Mouse (Mus musculus) midbrain, embryonic 14.5 days (tissue): Measurements from ENCODE around the gene Brsk1. TPM values are rescaled to one million over a fixed set of nuclear protein-coding genes. Genes with fewer than 3 reads are reported as not detected.
A peak's percentile ranks its signal among the peaks of the same experiment; 100 is the strongest.

ENCODE experiments used
- ATAC-seq: fragments of 200-750 bp; cut with Nextera tagmentation; 2 replicates; pipeline ENCODE4 v1.8.0; 2017; ENCODE audit warnings: moderate number of reproducible peaks, moderate library complexity; ENCODE audit not compliant: low FRiP score, low TSS enrichment
- DNase-seq: peaks from one replicate; pipeline ENCODE4 v3.0.0-alpha.2; 2015
- H3K27ac ChIP-seq: fragments of 300-500 bp; sonication (generic); replicated peaks from 2 replicates; pipeline ENCODE4 v1.5.1; 2014; ENCODE audit warnings: mild to moderate bottlenecking, low read depth, low read length, moderate library complexity
- H3K27me3 ChIP-seq: fragments of 300-500 bp; sonication (generic); 2 replicates; pipeline ENCODE4 v1.6.1; 2014; ENCODE audit warnings: low read length, control low read depth, mixed read lengths; ENCODE audit not compliant: control insufficient read depth, insufficient read depth
- H3K36me3 ChIP-seq: fragments of 300-500 bp; sonication (generic); 2 replicates; pipeline ENCODE4 v1.6.1; 2014; ENCODE audit warnings: low read length, control low read depth; ENCODE audit not compliant: control insufficient read depth, insufficient read depth
- H3K4me1 ChIP-seq: fragments of 300-500 bp; sonication (generic); 2 replicates; pipeline ENCODE4 v1.6.1; 2014; ENCODE audit warnings: mild to moderate bottlenecking, antibody characterized with exemption, low read length, control low read depth; ENCODE audit not compliant: control insufficient read depth, insufficient read depth
- H3K4me2 ChIP-seq: fragments of 300-500 bp; sonication (generic); 2 replicates; pipeline ENCODE4 v1.6.1; 2014; ENCODE audit warnings: mild to moderate bottlenecking, low read length, moderate library complexity
- H3K4me3 ChIP-seq: fragments of 300-500 bp; sonication (generic); replicated peaks from 2 replicates; pipeline ENCODE4 v1.5.1; 2014; ENCODE audit warnings: low read depth, low read length
- H3K9ac ChIP-seq: fragments of 300-500 bp; sonication (generic); replicated peaks from 2 replicates; pipeline ENCODE4 v1.6.1; 2014; ENCODE audit warnings: mild to moderate bottlenecking, low read length, moderate library complexity
- H3K9me3 ChIP-seq: fragments of 300-500 bp; sonication (generic); 2 replicates; pipeline ENCODE4 v1.6.1; 2016; ENCODE audit warnings: low read length, control low read depth, mixed read lengths; ENCODE audit not compliant: control insufficient read depth
- WGBS: fragments of 180-500 bp; shearing (Covaris S2); extraction: QIAGEN DNeasy Blood & Tissue Kit; methylation state at CpG from one replicate; pipeline ENCODE4 v1.1.7; 2014; 5-methylcytosine and 5-hydroxymethylcytosine counted together
- polyA plus RNA-seq: library from polyadenylated mRNA; unstranded; fragments of >200 nt; fragmentation: Nextera tagmentation; extraction: Ambion mirVana; gene quantifications from 2 replicates; pipeline ENCODE4 v1.2.1, GENCODE M21; 2014

Brsk1 gene
- polyA plus RNA-seq, 1 experiment from 2014 or later, result 10.0 TPM

- Histone ChIP-seq H3K9ac (no peak overlapping the region), H3K4me2 (no peak overlapping the region), H3K27ac (no peak overlapping the region), H3K4me3 (no peak overlapping the region), H3K36me3 (peaks cover 93% of the 10 kb centered on the region), H3K27me3 (no peaks in the 10 kb centered on the region), H3K4me1 (no peaks in the 10 kb centered on the region), H3K9me3 (no peaks in the 10 kb centered on the region)
- 95% methylated on average over 7 of the region's 7 CpGs for WGBS
- DNase-seq, result no peak
- ATAC-seq, result no peak
These were observed 12.8 kb downstream of the Brsk1 start for GRCm38 (mm10) chr7:4703195-4703594.

GRCm38 (mm10) chr7:4705098-4705497 lies 14.7 kb downstream of the Brsk1 start:
- Histone ChIP-seq H3K27me3 (no peaks in the 10 kb centered on the region), H3K4me1 (no peaks in the 10 kb centered on the region), H3K9ac (no peak overlapping the region), H3K9me3 (no peaks in the 10 kb centered on the region), H3K27ac (no peak overlapping the region), H3K36me3 (peaks cover 94% of the 10 kb centered on the region), H3K4me2 (no peak overlapping the region), H3K4me3 (no peak overlapping the region)
- no peak for ATAC-seq
- 28% methylated on average over 18 of the region's 18 CpGs for WGBS
- DNase-seq, result peak; percentile 66

- ATAC-seq (no peak), DNase-seq (no peak)
- Histone ChIP-seq H3K9me3 (no peaks in the 10 kb centered on the region), H3K9ac (no peak overlapping the region), H3K4me2 (no peak overlapping the region), H3K27me3 (no peaks in the 10 kb centered on the region), H3K27ac (no peak overlapping the region), H3K4me1 (no peaks in the 10 kb centered on the region), H3K4me3 (no peak overlapping the region), H3K36me3 (peaks cover 98% of the 10 kb centered on the region)
- 90% methylated on average over 3 of the region's 3 CpGs for WGBS
These were observed 22.2 kb downstream of the Brsk1 start for GRCm38 (mm10) chr7:4712594-4712993.

GRCm38 (mm10) chr7:4716955-4717354 lies 26.6 kb downstream of the Brsk1 start:
- Histone ChIP-seq H3K27me3 (no peaks in the 10 kb centered on the region), H3K27ac (no peak overlapping the region), H3K4me2 (no peak overlapping the region), H3K4me1 (no peaks in the 10 kb centered on the region), H3K36me3 (peaks cover 60% of the 10 kb centered on the region), H3K9me3 (no peaks in the 10 kb centered on the region), H3K9ac (no peak overlapping the region), H3K4me3 (no peak overlapping the region)
- DNase-seq (no peak), ATAC-seq (no peak)
- WGBS, result 77% methylated on average over 6 of the region's 6 CpGs

- Histone ChIP-seq H3K27ac (no peak overlapping the region), H3K4me3 (no peak overlapping the region), H3K4me2 (no peak overlapping the region), H3K9me3 (no peaks in the 10 kb centered on the region), H3K27me3 (no peaks in the 10 kb centered on the region), H3K4me1 (no peaks in the 10 kb centered on the region), H3K9ac (no peak overlapping the region), H3K36me3 (peaks cover 36% of the 10 kb centered on the region)
- WGBS, result 92% methylated on average over 3 of the region's 3 CpGs
- DNase-seq (no peak), ATAC-seq (no peak)
These were observed 28.9 kb downstream of the Brsk1 start for GRCm38 (mm10) chr7:4719276-4719675.

GRCm38 (mm10) chr7:4723508-4723907 lies 33.1 kb downstream of the Brsk1 start:
- Histone ChIP-seq H3K4me3 (peak overlapping the region; percentile 18), H3K9me3 (no peaks in the 10 kb centered on the region), H3K4me1 (no peaks in the 10 kb centered on the region), H3K27me3 (no peaks in the 10 kb centered on the region), H3K36me3 (no peaks in the 10 kb centered on the region), H3K9ac (0 out of 2 replicates have a peak overlapping the region, but pooled peaks have one; percentile 36), H3K4me2 (peak overlapping the region; percentile 51), H3K27ac (no peak overlapping the region)
- WGBS, result 41% methylated on average over 12 of the region's 12 CpGs
- DNase-seq, result peak; percentile 70
- no peak for ATAC-seq

- Histone ChIP-seq H3K27ac (no peak overlapping the region), H3K36me3 (no peaks in the 10 kb centered on the region), H3K4me2 (no peak overlapping the region), H3K9me3 (no peaks in the 10 kb centered on the region), H3K4me3 (no peak overlapping the region), H3K9ac (no peak overlapping the region), H3K27me3 (no peaks in the 10 kb centered on the region), H3K4me1 (no peaks in the 10 kb centered on the region)
- DNase-seq (no peak), ATAC-seq (no peak)
- WGBS, result 83% methylated on average over 3 of the region's 3 CpGs
These were observed 34.0 kb downstream of the Brsk1 start for GRCm38 (mm10) chr7:4724359-4724758.

- Histone ChIP-seq H3K27me3 (no peaks in the 10 kb centered on the region), H3K4me1 (no peaks in the 10 kb centered on the region), H3K4me2 (no peak within 1 kb of the TSS), H3K36me3 (no peaks in the 10 kb centered on the region), H3K9ac (no peak within 1 kb of the TSS), H3K27ac (no peak within 1 kb of the TSS), H3K4me3 (no peak within 1 kb of the TSS), H3K9me3 (no peaks in the 10 kb centered on the region)
- DNase-seq (no peak), ATAC-seq (no peak)
- 90% methylated on average over 7 of the region's 7 CpGs for WGBS
These were observed 34.8 kb downstream of the Brsk1 start, which contains the start of gene Tmem150b for GRCm38 (mm10) chr7:4725169-4725568. TSS of gene Tmem150b (minus strand) at chr7:4725249.

GRCm38 (mm10) chr7:4731090-4731489 lies 40.7 kb downstream of the Brsk1 start:
- Histone ChIP-seq H3K27me3 (no peaks in the 10 kb centered on the region), H3K4me1 (no peaks in the 10 kb centered on the region), H3K4me2 (no peak overlapping the region), H3K9me3 (no peaks in the 10 kb centered on the region), H3K9ac (no peak overlapping the region), H3K36me3 (no peaks in the 10 kb centered on the region), H3K4me3 (no peak overlapping the region), H3K27ac (no peak overlapping the region)
- no peak for DNase-seq
- no peak for ATAC-seq
- 82% methylated on average over 5 of the region's 5 CpGs for WGBS
